Mouse (Mus musculus): ENCODE measurements around the gene Plpp2.

GRCm38 (mm10) chr10:79527453-79527845, 6.1 kb downstream of the Plpp2 start:
- no peak for TF ChIP-seq GATA1 (IDR thresholded peaks at IDR 0.05; ENCODE audit: borderline replicate concordance, low read length)
- no peak for TF ChIP-seq FLI1 (IDR thresholded peaks at IDR 0.05; ENCODE audit: low read length)
